Mouse (Mus musculus) heart, adult 2 months (tissue): ENCODE results near the gene Nos2. TPM values are rescaled to one million over a fixed set of nuclear protein-coding genes. Genes with fewer than 3 reads are reported as not detected.

Experiments
- DNase-seq, 2 experiments: peaks; one replicate each; pipeline ENCODE4 v3.0.0; 2021
- H3K27ac ChIP-seq: fragments of 200-600 bp; 2 replicates; pipeline ENCODE4 v1.8.1; 2022
- H3K27me3 ChIP-seq: fragments of 200-500 bp; 2 replicates; pipeline ENCODE4 v1.6.1; 2012; ENCODE audit warnings: mild to moderate bottlenecking, low read length, inconsistent platforms, mixed read lengths; ENCODE audit not compliant: control insufficient read depth, insufficient read depth
- H3K36me3 ChIP-seq: fragments of 200-500 bp; 2 replicates; pipeline ENCODE4 v1.6.1; 2012; ENCODE audit warnings: low read length, inconsistent platforms; ENCODE audit not compliant: control insufficient read depth, insufficient read depth
- H3K4me1 ChIP-seq: fragments of 200-500 bp; 2 replicates; pipeline ENCODE4 v1.6.1; 2011; ENCODE audit warnings: low read length; ENCODE audit not compliant: control insufficient read depth, insufficient read depth
- H3K4me3 ChIP-seq: fragments of 200-600 bp; 2 replicates; pipeline ENCODE4 v1.8.1; 2022
- H3K79me2 ChIP-seq: fragments of 200-500 bp; replicated peaks from 2 replicates; pipeline ENCODE4 v1.6.1; 2012; ENCODE audit warnings: mild to moderate bottlenecking, inconsistent platforms, low read length, moderate library complexity, mixed read lengths; ENCODE audit not compliant: control insufficient read depth, insufficient read depth
- H3K9ac ChIP-seq: fragments of 200-500 bp; 2 replicates; pipeline ENCODE4 v1.6.1; 2012; ENCODE audit warnings: low read depth, mild to moderate bottlenecking, control low read depth, inconsistent platforms, low read length, mixed read lengths
- CTCF ChIP-seq: fragments of 200-600 bp; IDR thresholded peaks from 2 replicates; pipeline ENCODE4 v1.8.1; 2022; ENCODE audit warnings: antibody characterized with exemption, mild to moderate bottlenecking, moderate library complexity
- EP300 ChIP-seq: fragments of 200-500 bp; IDR thresholded peaks from 2 replicates; pipeline ENCODE4 v1.6.1; 2011; ENCODE audit warnings: low read depth, low read length, control low read depth; ENCODE audit not compliant: insufficient read depth
- POLR2A ChIP-seq: fragments of 200-500 bp; IDR thresholded peaks from 2 replicates; pipeline ENCODE4 v1.6.1; 2011; ENCODE audit warnings: mild to moderate bottlenecking, low read depth, low read length, control low read depth; ENCODE audit not compliant: insufficient read depth
- WGBS: fragments of 180-500 bp; shearing (Covaris S2); methylation state at CpG from one replicate; pipeline ENCODE4 v1.1.7; 2018; 5-methylcytosine and 5-hydroxymethylcytosine counted together
- intact Hi-C: fragments of 180-260 bp; cut with DNase I; formaldehyde crosslinking; loops from one replicate; pipeline ENCODE4 v1.15.1; 2025
- polyA plus RNA-seq: library from polyadenylated mRNA; depleted of rRNA; stranded (reverse); fragments of >200 nt; gene quantifications from 2 replicates; pipeline ENCODE4 v1.2.3, GENCODE M21; 2012
- total RNA-seq, 2 experiments: library from RNA; stranded (reverse); gene quantifications; 2 replicates each; pipeline ENCODE4 v1.2.3; 2021

Gene Nos2
- total and polyA plus RNA-seq, 3 experiments: 5.0 to 8.3 (median 5.7) TPM

DNA sequence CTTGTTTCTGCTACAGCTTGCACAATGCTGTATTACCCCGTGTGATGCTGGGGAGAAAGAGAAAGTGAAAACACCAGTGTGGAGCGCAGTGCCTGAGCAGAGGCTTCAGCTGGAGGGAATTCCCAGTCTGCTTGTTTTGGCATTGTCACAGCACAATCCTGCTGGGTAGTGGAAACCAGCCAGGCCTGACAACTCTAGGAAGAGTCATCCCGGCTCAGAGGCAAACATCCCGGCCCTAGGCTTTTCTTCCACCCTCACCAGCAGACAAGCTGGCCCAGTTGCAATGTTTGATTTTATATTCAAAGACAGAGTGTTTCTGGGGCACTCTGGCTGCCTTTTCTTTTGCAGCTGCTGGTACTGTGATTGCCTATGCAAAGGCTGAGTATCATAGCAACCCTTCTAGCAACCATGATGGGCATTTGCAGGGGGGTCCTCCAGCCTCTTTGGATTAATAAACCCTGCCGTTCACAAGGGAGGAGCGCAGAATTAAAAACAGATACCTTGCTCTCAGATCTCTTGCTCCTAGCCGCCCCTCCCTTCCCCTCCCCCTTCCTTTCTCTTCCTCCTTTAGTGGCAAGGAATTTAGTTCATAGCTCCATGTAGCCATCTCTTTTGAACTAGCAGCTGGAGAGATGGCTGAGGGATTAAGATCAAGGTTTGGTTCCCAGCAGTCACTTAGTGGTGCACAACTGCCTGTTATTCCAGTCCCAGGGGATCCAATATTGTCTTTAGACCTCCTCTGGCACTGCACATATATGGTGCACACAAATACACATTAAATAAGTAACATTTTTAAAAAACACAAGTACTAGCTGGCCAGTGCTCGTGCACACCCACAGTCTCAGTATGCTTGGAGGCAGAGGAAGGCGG, 33.2 kb upstream of the Nos2 start:
- WGBS: 35% methylated on average over 9 of the region's 9 CpGs
- no peak overlapping the region; the same call in 1 of the 2 replicates for H3K27ac ChIP-seq
- H3K27me3 ChIP-seq: no peaks in the 10 kb centered on the region
- no peak overlapping the region for H3K4me3 ChIP-seq
- peak; percentile 72 to 84 for DNase-seq
- H3K9ac ChIP-seq: no peak overlapping the region
- H3K79me2 ChIP-seq: no peaks in the 10 kb centered on the region
- intact Hi-C loops: no loop called here
- no peaks in the 10 kb centered on the region for H3K36me3 ChIP-seq
- no peak for TF ChIP-seq CTCF
- TF ChIP-seq POLR2A: no peak
- TF ChIP-seq EP300: no peak
- H3K4me1 ChIP-seq: peaks cover 2% of the 10 kb centered on the region; the same call in 1 of the 2 replicates

DNA sequence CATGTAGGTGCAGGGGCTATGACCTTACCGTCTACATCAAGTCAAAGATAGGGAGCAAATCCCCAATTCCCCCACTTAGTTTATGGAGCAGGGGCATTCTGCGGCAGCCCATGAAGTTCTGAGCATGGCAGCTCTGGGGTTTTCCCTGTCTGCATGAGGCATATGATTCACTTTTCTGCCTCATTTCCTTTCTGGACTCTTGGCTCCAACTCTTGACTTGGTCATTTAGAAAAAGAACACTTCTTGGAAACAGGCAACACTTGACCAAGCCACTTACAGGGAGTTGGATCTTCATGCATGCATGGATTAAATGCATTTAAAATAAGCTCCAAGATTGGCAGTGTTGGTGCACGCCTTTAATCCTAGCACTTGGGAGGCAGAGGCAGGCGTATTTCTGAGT, 31.4 kb upstream of the Nos2 start:
- Histone ChIP-seq H3K9ac (no peak overlapping the region), H3K27ac (no peak overlapping the region), H3K36me3 (no peaks in the 10 kb centered on the region), H3K79me2 (no peaks in the 10 kb centered on the region), H3K4me3 (no peak overlapping the region), H3K27me3 (no peaks in the 10 kb centered on the region), H3K4me1 (peaks cover 2% of the 10 kb centered on the region; the same call in 1 of the 2 replicates)
- no peak for DNase-seq
- intact Hi-C loops: no loop called here
- TF ChIP-seq POLR2A: no peak
- no peak for TF ChIP-seq CTCF
- no peak for TF ChIP-seq EP300
- 91% methylated on average over 4 of the region's 4 CpGs for WGBS

DNA sequence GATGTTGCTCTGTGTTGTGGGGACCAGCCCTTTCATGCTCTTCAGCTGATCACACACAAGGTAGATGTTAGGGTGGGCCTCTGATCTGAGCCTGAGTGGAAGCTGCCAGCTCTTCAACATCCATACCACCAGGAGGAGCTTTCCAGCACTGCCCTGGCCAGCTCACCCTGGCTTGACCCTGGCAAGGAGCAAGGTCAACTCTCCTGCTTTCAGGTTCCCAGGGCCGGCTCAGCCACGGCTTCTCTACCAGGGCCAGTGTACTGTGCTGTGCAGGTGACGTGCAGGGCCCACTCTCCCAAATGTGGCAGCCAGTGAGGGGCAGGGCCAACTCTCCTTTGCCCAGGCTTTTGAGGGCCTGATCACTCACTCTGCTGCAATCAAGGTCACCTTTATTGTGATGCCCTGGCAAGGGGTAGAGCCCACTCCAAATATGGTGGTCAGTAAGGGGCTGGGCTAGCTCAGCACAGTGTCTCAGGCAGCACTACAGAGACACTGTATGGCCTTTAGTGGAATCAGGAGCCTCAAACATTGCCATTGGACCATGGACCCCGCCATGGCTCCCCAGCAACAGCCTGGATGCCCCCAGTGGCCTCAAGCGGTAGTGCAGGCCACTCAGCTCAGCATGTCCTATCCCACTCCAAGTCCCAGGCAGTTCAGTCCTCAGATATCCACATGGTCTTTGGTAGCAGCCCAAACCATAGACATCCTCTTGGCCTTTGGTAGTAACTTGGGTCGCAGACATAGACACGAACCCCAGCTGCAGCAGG, 24.0 kb upstream of the Nos2 start:
- H3K36me3 ChIP-seq: no peaks in the 10 kb centered on the region
- H3K79me2 ChIP-seq: no peaks in the 10 kb centered on the region
- H3K9ac ChIP-seq: no peak overlapping the region
- no peak overlapping the region for H3K27ac ChIP-seq
- H3K4me1 ChIP-seq: no peaks in the 10 kb centered on the region
- WGBS: 77% methylated on average over 7 of the region's 7 CpGs
- DNase-seq: peak; percentile 7 to 31
- TF ChIP-seq POLR2A: no peak
- peak; percentile 82 for TF ChIP-seq CTCF
- intact Hi-C loops: no loop called here
- no peaks in the 10 kb centered on the region for H3K27me3 ChIP-seq
- no peak overlapping the region for H3K4me3 ChIP-seq

DNA sequence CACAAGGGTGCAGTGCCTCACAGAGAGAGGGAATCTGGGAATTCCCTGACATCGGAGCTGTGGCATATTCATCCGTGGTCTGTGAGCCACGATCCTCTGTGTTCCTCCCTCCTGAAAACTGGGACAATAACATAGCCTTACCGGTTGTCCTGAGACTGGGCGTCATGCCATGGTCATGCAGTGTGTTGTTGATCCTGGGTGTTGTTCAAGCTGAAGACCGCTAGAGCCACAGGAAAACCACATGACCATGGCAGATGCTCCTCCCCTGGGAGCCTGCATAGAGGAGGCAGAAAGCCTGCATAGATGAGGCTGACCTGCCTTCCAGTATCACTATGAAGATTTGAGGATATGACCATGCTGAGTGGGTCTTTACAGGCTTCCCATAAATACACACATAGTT, 5.1 kb upstream of the Nos2 start:
- TF ChIP-seq POLR2A: no peak
- TF ChIP-seq EP300: no peak
- no peak overlapping the region for H3K4me3 ChIP-seq
- H3K4me1 ChIP-seq: no peaks in the 10 kb centered on the region
- H3K79me2 ChIP-seq: no peaks in the 10 kb centered on the region
- intact Hi-C loops: no loop called here
- no peak overlapping the region for H3K27ac ChIP-seq
- no peak for DNase-seq
- no peaks in the 10 kb centered on the region for H3K36me3 ChIP-seq
- H3K9ac ChIP-seq: no peak overlapping the region
- H3K27me3 ChIP-seq: no peaks in the 10 kb centered on the region
- 40% methylated on average over 6 of the region's 6 CpGs for WGBS

DNA sequence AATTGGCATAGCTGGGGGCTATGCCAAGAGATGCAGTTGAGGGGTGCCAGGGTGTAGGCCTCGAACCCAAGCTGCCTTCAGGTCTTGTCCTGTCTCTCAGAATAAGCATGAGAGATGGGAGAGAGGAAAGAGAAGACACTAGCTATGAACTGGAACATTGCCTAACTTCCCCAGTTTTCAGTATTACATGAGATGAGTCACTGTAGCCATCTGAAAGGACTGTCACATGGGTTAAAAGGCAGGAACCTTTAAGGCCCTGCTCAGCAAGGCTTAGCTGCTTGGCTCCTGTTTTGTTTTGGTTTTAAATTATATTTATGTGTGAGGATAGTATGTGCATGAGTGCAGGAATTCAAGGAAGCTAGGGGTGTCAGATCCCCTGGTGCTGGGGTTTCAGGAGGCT, 4.2 kb upstream of the Nos2 start:
- no peak for DNase-seq
- WGBS: 82% methylated on average over 1 of the region's 1 CpGs
- TF ChIP-seq CTCF (no peak), POLR2A (no peak), EP300 (no peak)

DNA sequence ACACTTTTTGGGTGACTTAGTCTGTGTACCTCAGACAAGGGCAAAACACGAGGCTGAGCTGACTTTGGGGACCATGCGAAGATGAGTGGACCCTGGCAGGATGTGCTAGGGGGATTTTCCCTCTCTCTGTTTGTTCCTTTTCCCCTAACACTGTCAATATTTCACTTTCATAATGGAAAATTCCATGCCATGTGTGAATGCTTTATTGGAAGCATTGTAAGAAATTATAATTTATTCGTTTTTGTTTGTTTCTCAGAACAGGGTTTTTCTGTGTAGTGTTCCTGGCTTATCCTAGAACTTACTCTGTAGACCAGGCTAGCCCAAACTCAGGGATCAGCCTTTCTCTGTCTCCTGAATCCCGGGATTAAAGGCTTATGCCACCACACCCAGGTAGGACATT, 842 bp upstream of the Nos2 start:
- no peak for TF ChIP-seq POLR2A
- TF ChIP-seq EP300: no peak
- TF ChIP-seq CTCF: no peak
- no peak for DNase-seq
- Histone ChIP-seq H3K4me3 (no peak overlapping the region), H3K4me1 (peaks cover 5% of the 10 kb centered on the region), H3K79me2 (no peaks in the 10 kb centered on the region), H3K36me3 (no peaks in the 10 kb centered on the region), H3K27ac (no peak overlapping the region), H3K27me3 (no peaks in the 10 kb centered on the region), H3K9ac (no peak overlapping the region)
- WGBS: 62% methylated on average over 4 of the region's 4 CpGs
- intact Hi-C loops: no loop called here

More for the DNA sequence above, 4.2 kb upstream of the Nos2 start:
- intact Hi-C loops: no loop called here
- H3K4me3 ChIP-seq: no peak overlapping the region
- H3K27ac ChIP-seq: no peak overlapping the region
- H3K9ac ChIP-seq: no peak overlapping the region
- H3K36me3 ChIP-seq: no peaks in the 10 kb centered on the region
- H3K79me2 ChIP-seq: no peaks in the 10 kb centered on the region
- H3K4me1 ChIP-seq: no peaks in the 10 kb centered on the region
- H3K27me3 ChIP-seq: no peaks in the 10 kb centered on the region
